Mouse (Mus musculus): ENCODE data around the gene Zfp143. TPM values are rescaled to one million over a fixed set of nuclear protein-coding genes. Genes with fewer than 3 reads are reported as not detected.

The Zfp143 gene
- polyA plus RNA-seq, 1 experiment from 2014 or later: 26.0 TPM

- H3K27me3 ChIP-seq (replicated peaks): no peaks in the 10 kb centered on the region
- no peak for ATAC-seq (ENCODE audit: low FRiP score, low read depth)
- H3K4me3 ChIP-seq: peak overlapping the region; percentile 78
- peak overlapping the region; percentile 71 for H3K4me2 ChIP-seq (replicated peaks)
- H3K36me3 ChIP-seq: peaks cover 12% of the 10 kb centered on the region
- H3K9me3 ChIP-seq: no peaks in the 10 kb centered on the region
- H3K4me1 ChIP-seq: peaks cover 16% of the 10 kb centered on the region
- H3K9ac ChIP-seq: peak overlapping the region; percentile 98
- 19% methylated on average over 5 of the region's 5 CpGs for WGBS
- H3K27ac ChIP-seq: peak overlapping the region; percentile 99
These were observed 830 bp upstream of the Zfp143 start for GRCm38 (mm10) chr7:110060106-110060668.

- H3K4me3 ChIP-seq: peak overlapping the region; percentile 78
- WGBS: under 1% methylated on average over 26 of the region's 26 CpGs
- no peak for ATAC-seq (ENCODE audit: low FRiP score, low read depth)
- H3K27me3 ChIP-seq (replicated peaks): no peaks in the 10 kb centered on the region
- peak overlapping the region; percentile 99 for H3K27ac ChIP-seq
- H3K4me2 ChIP-seq (replicated peaks): peak overlapping the region; percentile 71
- peak overlapping the region; percentile 98 for H3K9ac ChIP-seq
- H3K36me3 ChIP-seq: peaks cover 12% of the 10 kb centered on the region
- H3K4me1 ChIP-seq: peaks cover 16% of the 10 kb centered on the region
- H3K9me3 ChIP-seq: no peaks in the 10 kb centered on the region
These were observed 283 bp upstream of the Zfp143 start for GRCm38 (mm10) chr7:110060669-110061198.

GRCm38 (mm10) chr7:110061752-110062273, 796 bp downstream of the Zfp143 start:
- H3K27me3 ChIP-seq (replicated peaks): no peaks in the 10 kb centered on the region
- H3K4me1 ChIP-seq: peaks cover 16% of the 10 kb centered on the region
- ATAC-seq (ENCODE audit: low FRiP score, low read depth): peak; percentile 79
- H3K9ac ChIP-seq: peak overlapping the region; percentile 93
- H3K4me3 ChIP-seq: peak overlapping the region; percentile 78
- WGBS: under 1% methylated on average over 48 of the region's 48 CpGs
- no peaks in the 10 kb centered on the region for H3K9me3 ChIP-seq
- peak overlapping the region; percentile 65 for H3K4me2 ChIP-seq (replicated peaks)
- H3K27ac ChIP-seq: peak overlapping the region; percentile 100
- peaks cover 10% of the 10 kb centered on the region for H3K36me3 ChIP-seq

GRCm38 (mm10) chr7:110063731-110064130, 2.7 kb downstream of the Zfp143 start:
- Histone ChIP-seq H3K4me2 (replicated peaks) (no peak overlapping the region), H3K9me3 (no peaks in the 10 kb centered on the region), H3K4me1 (peaks cover 16% of the 10 kb centered on the region), H3K9ac (no peak overlapping the region), H3K4me3 (no peak overlapping the region), H3K27ac (no peak overlapping the region), H3K36me3 (peaks cover 14% of the 10 kb centered on the region), H3K27me3 (replicated peaks) (no peaks in the 10 kb centered on the region)
- WGBS: 97% methylated on average over 9 of the region's 9 CpGs
- no peak for ATAC-seq (ENCODE audit: low FRiP score, low read depth)

- WGBS: 94% methylated on average over 2 of the region's 2 CpGs
- no peak overlapping the region for H3K27ac ChIP-seq
- no peaks in the 10 kb centered on the region for H3K4me1 ChIP-seq
- H3K36me3 ChIP-seq: peaks cover 39% of the 10 kb centered on the region
- no peak overlapping the region for H3K9ac ChIP-seq
- H3K27me3 ChIP-seq (replicated peaks): no peaks in the 10 kb centered on the region
- no peak overlapping the region for H3K4me2 ChIP-seq (replicated peaks)
- H3K9me3 ChIP-seq: no peaks in the 10 kb centered on the region
- no peak for ATAC-seq (ENCODE audit: low FRiP score, low read depth)
- H3K4me3 ChIP-seq: no peak overlapping the region
These were observed 8.1 kb downstream of the Zfp143 start for GRCm38 (mm10) chr7:110069070-110069469.

GRCm38 (mm10) chr7:110078168-110078567, 17.2 kb downstream of the Zfp143 start:
- no peak overlapping the region for H3K9ac ChIP-seq
- no peak for ATAC-seq (ENCODE audit: low FRiP score, low read depth)
- no peak overlapping the region for H3K27ac ChIP-seq
- WGBS: 90% methylated on average over 5 of the region's 5 CpGs
- peaks cover 86% of the 10 kb centered on the region for H3K36me3 ChIP-seq
- no peaks in the 10 kb centered on the region for H3K4me1 ChIP-seq
- peaks cover 4% of the 10 kb centered on the region; the same call in 1 of the 2 replicates for H3K9me3 ChIP-seq
- no peaks in the 10 kb centered on the region for H3K27me3 ChIP-seq (replicated peaks)
- H3K4me2 ChIP-seq (replicated peaks): no peak overlapping the region
- no peak overlapping the region for H3K4me3 ChIP-seq

- Histone ChIP-seq H3K9ac (no peak overlapping the region), H3K4me3 (no peak overlapping the region), H3K4me1 (no peaks in the 10 kb centered on the region), H3K36me3 (peaks cover 92% of the 10 kb centered on the region), H3K4me2 (replicated peaks) (no peak overlapping the region), H3K9me3 (peaks cover 4% of the 10 kb centered on the region; the same call in 1 of the 2 replicates), H3K27ac (no peak overlapping the region), H3K27me3 (replicated peaks) (no peaks in the 10 kb centered on the region)
- WGBS: 72% methylated on average over 13 of the region's 13 CpGs
- ATAC-seq (ENCODE audit: low FRiP score, low read depth): no peak
These were observed 22.6 kb downstream of the Zfp143 start for GRCm38 (mm10) chr7:110083386-110084165.

- peaks cover 91% of the 10 kb centered on the region for H3K36me3 ChIP-seq
- no peak overlapping the region for H3K27ac ChIP-seq
- H3K4me3 ChIP-seq: no peak overlapping the region
- ATAC-seq (ENCODE audit: low FRiP score, low read depth): no peak
- H3K4me1 ChIP-seq: no peaks in the 10 kb centered on the region
- no peak overlapping the region for H3K9ac ChIP-seq
- no peaks in the 10 kb centered on the region for H3K27me3 ChIP-seq (replicated peaks)
- no peak overlapping the region for H3K4me2 ChIP-seq (replicated peaks)
- H3K9me3 ChIP-seq: peaks cover 4% of the 10 kb centered on the region; the same call in 1 of the 2 replicates
These were observed 24.2 kb downstream of the Zfp143 start for GRCm38 (mm10) chr7:110085217-110085616.

GRCm38 (mm10) chr7:110087914-110088313, 26.9 kb downstream of the Zfp143 start:
- ATAC-seq (ENCODE audit: low FRiP score, low read depth): no peak
- Histone ChIP-seq H3K27ac (no peak overlapping the region), H3K27me3 (replicated peaks) (no peaks in the 10 kb centered on the region), H3K4me3 (no peak overlapping the region), H3K4me2 (replicated peaks) (no peak overlapping the region), H3K4me1 (no peaks in the 10 kb centered on the region), H3K9me3 (no peaks in the 10 kb centered on the region), H3K36me3 (peaks cover 92% of the 10 kb centered on the region), H3K9ac (no peak overlapping the region)
- 67% methylated on average over 4 of the region's 4 CpGs for WGBS

GRCm38 (mm10) chr7:110091670-110092069, 30.7 kb downstream of the Zfp143 start:
- WGBS: 43% methylated on average over 7 of the region's 7 CpGs
- ATAC-seq (ENCODE audit: low FRiP score, low read depth): no peak
- Histone ChIP-seq H3K9me3 (no peaks in the 10 kb centered on the region), H3K36me3 (peaks cover 91% of the 10 kb centered on the region), H3K27ac (no peak overlapping the region), H3K4me1 (no peaks in the 10 kb centered on the region), H3K4me2 (replicated peaks) (no peak overlapping the region), H3K27me3 (replicated peaks) (no peaks in the 10 kb centered on the region), H3K4me3 (no peak overlapping the region), H3K9ac (no peak overlapping the region)

GRCm38 (mm10) chr7:110096332-110096731, 35.3 kb downstream of the Zfp143 start:
- Histone ChIP-seq H3K27me3 (replicated peaks) (no peaks in the 10 kb centered on the region), H3K9me3 (no peaks in the 10 kb centered on the region), H3K27ac (no peak overlapping the region), H3K4me1 (no peaks in the 10 kb centered on the region), H3K4me2 (replicated peaks) (no peak overlapping the region), H3K4me3 (no peak overlapping the region), H3K36me3 (peaks cover 53% of the 10 kb centered on the region), H3K9ac (no peak overlapping the region)
- no peak for ATAC-seq (ENCODE audit: low FRiP score, low read depth)
- 88% methylated on average over 4 of the region's 4 CpGs for WGBS

- ATAC-seq (ENCODE audit: low FRiP score, low read depth): no peak
- no peak overlapping the region for H3K27ac ChIP-seq
- H3K4me1 ChIP-seq: no peaks in the 10 kb centered on the region
- H3K36me3 ChIP-seq: peaks cover 44% of the 10 kb centered on the region
- H3K9me3 ChIP-seq: no peaks in the 10 kb centered on the region
- 40% methylated on average over 7 of the region's 7 CpGs for WGBS
- H3K4me3 ChIP-seq: no peak overlapping the region
- H3K9ac ChIP-seq: no peak overlapping the region
- no peak overlapping the region for H3K4me2 ChIP-seq (replicated peaks)
- no peaks in the 10 kb centered on the region for H3K27me3 ChIP-seq (replicated peaks)
These were observed 36.2 kb downstream of the Zfp143 start for GRCm38 (mm10) chr7:110097106-110097793.

All from neural tube, embryonic 12.5 days (tissue).